Mouse (Mus musculus): ENCODE measurements at regions not wholly inside any gene's neighbourhood (a gene's known extent, or its start where the extent isn't known, plus 50 kb on each side); places are given as distances from the start of the nearest gene placed in this dataset.

GRCm38 (mm10) chr3:34322527-34323210, 241.5 kb upstream of the Dnajc19 start:
- no peaks in the 10 kb centered on the region for H3K36me3 ChIP-seq
- no peak overlapping the region for H3K27ac ChIP-seq
- no peak overlapping the region for H3K4me2 ChIP-seq
- ATAC-seq (replicated peaks; ENCODE audit: low FRiP score) = no peak
- H3K9ac ChIP-seq = no peak overlapping the region
- H3K9me3 ChIP-seq (replicated peaks) = no peaks in the 10 kb centered on the region
- no peak overlapping the region for H3K4me3 ChIP-seq (replicated peaks)
- H3K27me3 ChIP-seq = peaks cover 44% of the 10 kb centered on the region
- WGBS = 23% methylated on average over 15 of the region's 15 CpGs
- no peaks in the 10 kb centered on the region for H3K4me1 ChIP-seq

GRCm38 (mm10) chr3:34314798-34315197, 233.7 kb upstream of the Dnajc19 start:
- H3K4me1 ChIP-seq = no peaks in the 10 kb centered on the region
- H3K4me3 ChIP-seq (replicated peaks) = no peak overlapping the region
- 80% methylated on average over 8 of the region's 8 CpGs for WGBS

GRCm38 (mm10) chr3:34314393-34314792, 233.3 kb upstream of the Dnajc19 start:
- Histone ChIP-seq H3K27me3 (no peaks in the 10 kb centered on the region), H3K4me1 (no peaks in the 10 kb centered on the region), H3K36me3 (no peaks in the 10 kb centered on the region), H3K27ac (no peak overlapping the region), H3K4me2 (no peak overlapping the region), H3K9ac (no peak overlapping the region), H3K4me3 (replicated peaks) (no peak overlapping the region), H3K9me3 (replicated peaks) (no peaks in the 10 kb centered on the region)
- no peak for ATAC-seq (replicated peaks; ENCODE audit: low FRiP score)
- 82% methylated on average over 11 of the region's 11 CpGs for WGBS

More at GRCm38 (mm10) chr3:34314798-34315197, 233.7 kb upstream of the Dnajc19 start:
- Histone ChIP-seq H3K9ac (no peak overlapping the region), H3K36me3 (no peaks in the 10 kb centered on the region), H3K27ac (no peak overlapping the region), H3K27me3 (no peaks in the 10 kb centered on the region), H3K9me3 (replicated peaks) (no peaks in the 10 kb centered on the region), H3K4me2 (no peak overlapping the region)
- ATAC-seq (replicated peaks; ENCODE audit: low FRiP score) = no peak

GRCm38 (mm10) chr3:34311944-34312343, 230.8 kb upstream of the Dnajc19 start:
- Histone ChIP-seq H3K4me2 (no peak overlapping the region), H3K9me3 (replicated peaks) (no peaks in the 10 kb centered on the region), H3K36me3 (no peaks in the 10 kb centered on the region), H3K4me3 (replicated peaks) (no peak overlapping the region), H3K27ac (no peak overlapping the region), H3K9ac (no peak overlapping the region), H3K27me3 (no peaks in the 10 kb centered on the region), H3K4me1 (no peaks in the 10 kb centered on the region)
- ATAC-seq (replicated peaks; ENCODE audit: low FRiP score) = no peak
- WGBS = 88% methylated on average over 6 of the region's 6 CpGs

- 80% methylated on average over 2 of the region's 2 CpGs for WGBS
- ATAC-seq (replicated peaks; ENCODE audit: low FRiP score) = no peak
- no peak overlapping the region for H3K4me3 ChIP-seq (replicated peaks)
- H3K9ac ChIP-seq = no peak overlapping the region
- no peaks in the 10 kb centered on the region for H3K9me3 ChIP-seq (replicated peaks)
- H3K36me3 ChIP-seq = no peaks in the 10 kb centered on the region
- H3K4me2 ChIP-seq = no peak overlapping the region
- no peaks in the 10 kb centered on the region for H3K4me1 ChIP-seq
- H3K27ac ChIP-seq = no peak overlapping the region
- H3K27me3 ChIP-seq = no peaks in the 10 kb centered on the region
These were observed 218.5 kb upstream of the Dnajc19 start for GRCm38 (mm10) chr3:34299637-34300036.

- Histone ChIP-seq H3K9me3 (replicated peaks) (no peaks in the 10 kb centered on the region), H3K36me3 (no peaks in the 10 kb centered on the region), H3K4me3 (replicated peaks) (no peak overlapping the region), H3K27me3 (no peaks in the 10 kb centered on the region), H3K4me1 (no peaks in the 10 kb centered on the region), H3K9ac (no peak overlapping the region), H3K4me2 (no peak overlapping the region), H3K27ac (no peak overlapping the region)
- WGBS = 34% methylated on average over 5 of the region's 5 CpGs
- ATAC-seq (replicated peaks; ENCODE audit: low FRiP score) = no peak
These were observed 206.7 kb upstream of the Dnajc19 start for GRCm38 (mm10) chr3:34287836-34288235.

- no peaks in the 10 kb centered on the region for H3K4me1 ChIP-seq
- no peak overlapping the region for H3K9ac ChIP-seq
- ATAC-seq (replicated peaks; ENCODE audit: low FRiP score) = no peak
- WGBS = 89% methylated on average over 10 of the region's 10 CpGs
- no peaks in the 10 kb centered on the region for H3K9me3 ChIP-seq (replicated peaks)
- no peak overlapping the region for H3K4me3 ChIP-seq (replicated peaks)
- H3K27me3 ChIP-seq = no peaks in the 10 kb centered on the region
- H3K4me2 ChIP-seq = no peak overlapping the region
- no peak overlapping the region for H3K27ac ChIP-seq
- H3K36me3 ChIP-seq = no peaks in the 10 kb centered on the region
These were observed 189.0 kb upstream of the Dnajc19 start for GRCm38 (mm10) chr3:34270154-34270553.

GRCm38 (mm10) chr3:34266462-34266861, 185.3 kb upstream of the Dnajc19 start:
- no peak overlapping the region for H3K9ac ChIP-seq
- no peak for ATAC-seq (replicated peaks; ENCODE audit: low FRiP score)
- no peak overlapping the region for H3K27ac ChIP-seq
- no peaks in the 10 kb centered on the region for H3K9me3 ChIP-seq (replicated peaks)
- 31% methylated on average over 12 of the region's 12 CpGs for WGBS
- H3K4me2 ChIP-seq = no peak overlapping the region
- no peaks in the 10 kb centered on the region for H3K27me3 ChIP-seq
- H3K36me3 ChIP-seq = no peaks in the 10 kb centered on the region
- H3K4me1 ChIP-seq = 0 out of 2 replicates have a peak, but pooled peaks cover 3% of the 10 kb centered on the region
- no peak overlapping the region for H3K4me3 ChIP-seq (replicated peaks)

GRCm38 (mm10) chr3:34264811-34265210, 183.7 kb upstream of the Dnajc19 start:
- no peaks in the 10 kb centered on the region for H3K27me3 ChIP-seq

GRCm38 (mm10) chr3:34252730-34253337, 171.7 kb upstream of the Dnajc19 start:
- Histone ChIP-seq H3K4me1 (no peaks in the 10 kb centered on the region), H3K4me2 (no peak overlapping the region), H3K4me3 (replicated peaks) (no peak overlapping the region), H3K36me3 (no peaks in the 10 kb centered on the region), H3K27me3 (no peaks in the 10 kb centered on the region), H3K9ac (no peak overlapping the region), H3K27ac (no peak overlapping the region), H3K9me3 (replicated peaks) (no peaks in the 10 kb centered on the region)
- no peak for ATAC-seq (replicated peaks; ENCODE audit: low FRiP score)
- 75% methylated on average over 12 of the region's 12 CpGs for WGBS

More at GRCm38 (mm10) chr3:34264811-34265210, 183.7 kb upstream of the Dnajc19 start:
- 0 out of 2 replicates have a peak, but pooled peaks cover 3% of the 10 kb centered on the region for H3K4me1 ChIP-seq
- no peak overlapping the region for H3K9ac ChIP-seq
- no peak overlapping the region for H3K4me2 ChIP-seq
- 30% methylated on average over 6 of the region's 6 CpGs for WGBS
- H3K9me3 ChIP-seq (replicated peaks) = no peaks in the 10 kb centered on the region
- no peak overlapping the region for H3K27ac ChIP-seq
- H3K36me3 ChIP-seq = no peaks in the 10 kb centered on the region
- no peak for ATAC-seq (replicated peaks; ENCODE audit: low FRiP score)
- H3K4me3 ChIP-seq (replicated peaks) = no peak overlapping the region

GRCm38 (mm10) chr3:34242126-34242525, 161.0 kb upstream of the Dnajc19 start:
- Histone ChIP-seq H3K4me1 (no peaks in the 10 kb centered on the region), H3K4me3 (replicated peaks) (no peak overlapping the region), H3K27me3 (0 out of 2 replicates have a peak, but pooled peaks cover 2% of the 10 kb centered on the region), H3K27ac (no peak overlapping the region), H3K9ac (no peak overlapping the region), H3K9me3 (replicated peaks) (no peaks in the 10 kb centered on the region), H3K4me2 (no peak overlapping the region), H3K36me3 (no peaks in the 10 kb centered on the region)
- no peak for ATAC-seq (replicated peaks; ENCODE audit: low FRiP score)
- 91% methylated on average over 3 of the region's 3 CpGs for WGBS

- 79% methylated on average over 2 of the region's 2 CpGs for WGBS
- no peak for ATAC-seq (replicated peaks; ENCODE audit: low FRiP score)
- H3K4me3 ChIP-seq (replicated peaks) = no peak overlapping the region
These were observed 158.9 kb upstream of the Dnajc19 start for GRCm38 (mm10) chr3:34239978-34240377.

More at GRCm38 (mm10) chr3:34239978-34240377, 158.9 kb upstream of the Dnajc19 start:
- Histone ChIP-seq H3K4me2 (no peak overlapping the region), H3K9me3 (replicated peaks) (no peaks in the 10 kb centered on the region), H3K27me3 (peaks cover 3% of the 10 kb centered on the region; the same call in 1 of the 2 replicates), H3K9ac (no peak overlapping the region), H3K4me1 (no peaks in the 10 kb centered on the region), H3K36me3 (no peaks in the 10 kb centered on the region), H3K27ac (no peak overlapping the region)

All from kidney, embryonic 15.5 days (tissue).